Mouse (Mus musculus) ES-Bruce4 (cell line): ENCODE data around the gene Tshz3.

Source experiments
- CTCF ChIP-seq: IDR thresholded peaks from one replicate; pipeline ENCODE4 v1.8.1; 2011; ENCODE audit warnings: low read depth, low read length
- EP300 ChIP-seq: IDR thresholded peaks from 2 replicates; pipeline ENCODE4 v1.6.1; 2011; ENCODE audit warnings: low read depth, low read length; ENCODE audit not compliant: insufficient read depth
- POLR2A ChIP-seq: IDR thresholded peaks from one replicate; pipeline ENCODE4 v1.8.1; 2011; ENCODE audit warnings: low read length; ENCODE audit not compliant: insufficient read depth

GRCm38 (mm10) chr7:36709974-36710373, 12.1 kb downstream of the Tshz3 start:
- TF ChIP-seq CTCF (no peak), POLR2A (no peak), EP300 (no peak)
